Mouse (Mus musculus) liver, embryonic 11.5 days (tissue): Measurements from ENCODE around the gene Uso1. TPM values are rescaled to one million over a fixed set of nuclear protein-coding genes. Genes with fewer than 3 reads are reported as not detected.
"Not testable (repeated sequence)": the region's sequence is repeated elsewhere in the genome, so short reads cannot be mapped to it uniquely, and the experiment has no call there.

Experiments
- ATAC-seq: fragments of 200-750 bp; cut with Nextera tagmentation; replicated peaks from 2 replicates; pipeline ENCODE4 v1.8.0; 2017; ENCODE audit warnings: moderate number of reproducible peaks, mild to moderate bottlenecking, moderate TSS enrichment, moderate library complexity; ENCODE audit not compliant: low FRiP score
- DNase-seq: peaks from one replicate; pipeline ENCODE4 v3.0.0-alpha.2; 2017; ENCODE audit warnings: low spot score
- H3K27ac ChIP-seq: fragments of 300-500 bp; sonication (generic); 2 replicates; pipeline ENCODE4 v1.5.1; 2014; ENCODE audit warnings: mild to moderate bottlenecking, low read depth, low read length, control low read depth
- H3K27me3 ChIP-seq: fragments of 300-500 bp; sonication (generic); replicated peaks from 2 replicates; pipeline ENCODE4 v1.6.1; 2014; ENCODE audit warnings: low read length, mixed read lengths; ENCODE audit not compliant: control insufficient read depth, insufficient read depth
- H3K36me3 ChIP-seq: fragments of 300-500 bp; sonication (generic); 2 replicates; pipeline ENCODE4 v1.6.1; 2014; ENCODE audit warnings: mild to moderate bottlenecking, low read length, moderate library complexity, mixed read lengths; ENCODE audit not compliant: control insufficient read depth, insufficient read depth
- H3K4me1 ChIP-seq: fragments of 300-500 bp; sonication (generic); replicated peaks from 2 replicates; pipeline ENCODE4 v1.6.1; 2014; ENCODE audit warnings: low read length, mixed read lengths; ENCODE audit not compliant: control insufficient read depth, insufficient read depth
- H3K4me2 ChIP-seq: fragments of 300-500 bp; sonication (generic); 2 replicates; pipeline ENCODE4 v1.6.1; 2014; ENCODE audit warnings: mild to moderate bottlenecking, control low read depth, moderate library complexity
- H3K4me3 ChIP-seq: fragments of 300-500 bp; sonication (generic); 2 replicates; pipeline ENCODE4 v1.5.1; 2014; ENCODE audit warnings: low read depth, low read length, control low read depth
- H3K9ac ChIP-seq: fragments of 300-500 bp; sonication (generic); 2 replicates; pipeline ENCODE4 v1.6.1; 2014; ENCODE audit warnings: low read depth, low read length, control low read depth
- H3K9me3 ChIP-seq: fragments of 300-500 bp; sonication (generic); 2 replicates; pipeline ENCODE4 v1.6.1; 2016; ENCODE audit warnings: low read length, inconsistent platforms, mixed read lengths; ENCODE audit not compliant: control insufficient read depth
- WGBS: fragments of 180-500 bp; shearing (Covaris S2); extraction: QIAGEN DNeasy Blood & Tissue Kit; methylation state at CpG from one replicate; pipeline ENCODE4 v1.1.7; 2014; 5-methylcytosine and 5-hydroxymethylcytosine counted together
- polyA plus RNA-seq: library from polyadenylated mRNA; unstranded; fragments of >200 nt; fragmentation: Nextera tagmentation; extraction: Ambion mirVana; gene quantifications from 2 replicates; pipeline ENCODE4 v1.2.1, GENCODE M21; 2014

The Uso1 gene
- polyA plus RNA-seq, 1 experiment from 2014 or later = 26.9 TPM

DNA sequence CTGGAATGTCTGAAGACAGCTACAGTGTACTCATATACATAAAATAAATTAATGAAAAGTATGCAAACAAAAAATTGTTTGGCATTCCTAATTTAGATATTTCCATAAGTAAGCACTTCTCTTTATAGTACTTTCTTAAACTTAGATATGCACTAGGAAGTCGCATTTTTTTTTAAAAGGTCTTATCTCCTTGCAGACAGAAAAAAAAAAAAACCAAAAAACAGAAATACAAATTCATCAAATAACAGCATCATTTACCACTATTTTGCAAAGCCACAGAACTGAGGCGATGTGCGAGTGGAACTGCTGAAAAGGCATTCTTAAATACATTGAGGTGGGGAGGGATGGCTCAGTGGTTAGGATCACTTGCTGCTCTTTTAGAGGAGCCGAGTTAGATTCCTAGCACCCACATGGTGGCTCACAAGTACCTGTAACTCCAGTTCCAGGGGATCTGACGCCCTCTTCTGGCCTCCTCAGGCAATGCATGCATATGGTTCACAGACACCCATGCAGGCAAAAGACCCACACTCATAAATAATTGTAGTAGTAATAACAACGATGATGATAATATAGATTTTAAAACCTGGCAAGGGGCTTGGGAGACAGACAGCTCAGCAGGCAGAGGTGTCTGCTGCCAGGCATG is 7.6 kb upstream of the Uso1 start:
- 87% methylated on average over 6 of the region's 6 CpGs for WGBS

DNA sequence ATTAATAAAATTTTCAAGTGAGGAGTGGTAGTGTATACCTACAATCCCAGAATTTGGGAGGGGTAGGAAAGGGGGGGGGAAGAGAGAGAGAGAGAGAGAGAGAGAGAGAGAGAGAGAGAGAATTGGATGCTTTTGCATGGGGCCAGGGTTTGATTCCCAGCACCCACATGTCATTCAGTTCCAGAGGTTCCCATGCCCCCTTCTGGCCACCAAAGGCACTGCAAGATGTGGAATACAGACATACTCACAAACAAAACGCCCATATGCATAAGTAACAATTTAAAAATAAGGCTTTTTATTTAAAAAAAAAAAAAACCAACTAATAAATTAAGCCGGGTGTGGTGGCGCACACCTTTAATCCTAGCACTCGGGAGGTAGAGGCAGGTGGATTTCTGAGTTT is 5.6 kb upstream of the Uso1 start:
- DNase-seq (no peak), ATAC-seq (no peak)
- Histone ChIP-seq H3K9me3 (no peaks in the 10 kb centered on the region), H3K4me1 (peaks cover 17% of the 10 kb centered on the region), H3K36me3 (no peaks in the 10 kb centered on the region), H3K27ac (no peak overlapping the region), H3K27me3 (no peaks in the 10 kb centered on the region), H3K4me3 (no peak overlapping the region), H3K4me2 (no peak overlapping the region), H3K9ac (no peak overlapping the region)
- WGBS = 94% methylated on average over 4 of the region's 4 CpGs

More for the DNA sequence above, 7.6 kb upstream of the Uso1 start:
- Histone ChIP-seq H3K4me1 (peaks cover 21% of the 10 kb centered on the region), H3K4me3 (no peak overlapping the region), H3K9ac (no peak overlapping the region), H3K27ac (no peak overlapping the region), H3K9me3 (no peaks in the 10 kb centered on the region), H3K27me3 (no peaks in the 10 kb centered on the region), H3K36me3 (no peaks in the 10 kb centered on the region), H3K4me2 (no peak overlapping the region)
- ATAC-seq (no peak), DNase-seq (no peak)

DNA sequence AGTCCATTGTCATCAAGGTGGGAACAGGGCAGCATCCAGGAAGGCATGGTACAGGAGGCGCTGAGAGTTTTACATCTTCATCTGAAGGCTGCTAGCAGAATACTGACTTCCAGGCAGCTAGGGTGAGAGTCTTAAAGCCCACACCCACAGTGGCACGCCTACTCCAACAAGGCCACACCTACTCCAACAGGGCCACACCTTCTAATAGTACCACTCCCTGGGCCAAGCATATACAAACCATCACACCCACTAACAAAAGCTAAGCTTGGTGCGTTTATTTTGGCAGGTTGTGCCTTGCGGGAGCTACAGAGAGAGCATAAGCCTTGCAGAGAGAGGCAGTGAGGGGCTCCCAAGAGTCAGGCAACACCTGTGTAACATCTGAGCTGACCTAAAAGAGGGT is 4.7 kb upstream of the Uso1 start:
- not testable (repeated sequence) for H3K36me3 ChIP-seq, ATAC-seq, H3K27me3 ChIP-seq, H3K9ac ChIP-seq, H3K9me3 ChIP-seq, H3K4me3 ChIP-seq, H3K27ac ChIP-seq, DNase-seq, H3K4me2 ChIP-seq
- H3K4me1 ChIP-seq = peaks cover 11% of the 10 kb centered on the region; the same call in 1 of the 2 replicates
- WGBS = 70% methylated on average over 4 of the region's 4 CpGs

DNA sequence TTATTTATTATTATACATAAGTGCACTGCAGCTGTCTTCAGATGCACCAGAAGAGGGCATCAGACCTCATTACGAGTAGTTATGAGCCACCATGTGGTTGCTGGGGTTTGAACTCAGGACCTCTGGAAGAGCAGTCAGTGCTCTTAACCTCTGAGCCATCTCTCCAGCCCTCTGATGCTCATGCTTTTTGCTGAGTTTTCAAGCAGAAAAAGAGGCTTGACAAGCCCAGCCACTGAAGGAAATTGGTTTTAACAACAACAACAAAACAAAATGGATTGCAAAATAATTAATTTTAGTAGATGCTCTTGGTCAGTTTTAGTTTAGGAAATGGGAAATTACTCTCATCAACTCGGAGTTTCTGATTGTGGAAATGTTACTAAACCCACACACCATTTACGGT is 2.8 kb upstream of the Uso1 start:
- no peaks in the 10 kb centered on the region for H3K9me3 ChIP-seq
- ATAC-seq (no peak), DNase-seq (no peak)

DNA sequence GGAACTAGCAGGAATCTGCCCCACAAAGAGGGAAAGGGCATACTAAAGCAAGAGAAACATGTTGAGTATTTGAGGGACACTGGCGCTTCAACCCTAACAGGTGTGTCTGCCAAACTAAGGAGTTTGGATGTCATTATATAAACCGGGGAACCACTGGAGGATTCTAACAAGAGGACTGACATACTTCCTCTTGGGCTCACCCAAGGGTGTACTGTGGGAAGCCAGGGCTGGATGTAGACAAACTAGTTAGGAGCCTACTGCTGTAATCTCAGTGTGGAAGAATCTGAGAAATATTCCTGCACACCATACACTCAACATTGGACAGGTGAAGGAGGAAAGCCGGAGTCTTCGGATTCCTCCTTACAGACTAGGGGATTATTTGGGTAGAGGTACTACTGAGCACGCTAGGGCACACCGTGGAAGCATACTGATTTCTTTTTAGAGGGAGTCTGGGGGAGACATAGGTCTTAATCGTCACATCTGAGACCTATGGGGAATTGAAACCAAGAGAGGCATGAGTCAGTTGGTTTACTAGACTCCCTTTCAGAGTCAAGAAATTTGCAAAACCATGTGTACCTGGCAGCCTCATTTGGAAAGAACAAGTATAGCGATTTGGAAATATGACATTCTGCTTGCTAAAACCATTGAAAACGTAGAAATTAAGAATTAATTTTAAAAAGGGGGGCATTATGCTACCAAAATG is 1.1 kb upstream of the Uso1 start:
- 58% methylated on average over 9 of the region's 9 CpGs for WGBS
- Histone ChIP-seq H3K4me3 (peak overlapping the region; percentile 76), H3K9me3 (no peaks in the 10 kb centered on the region), H3K36me3 (no peaks in the 10 kb centered on the region), H3K27ac (no peak overlapping the region), H3K27me3 (no peaks in the 10 kb centered on the region), H3K4me1 (peaks cover 18% of the 10 kb centered on the region), H3K9ac (no peak overlapping the region; the same call in 1 of the 2 replicates), H3K4me2 (peak overlapping the region; percentile 94)
- DNase-seq (no peak), ATAC-seq (no peak)

More for the DNA sequence above, 2.8 kb upstream of the Uso1 start:
- Histone ChIP-seq H3K36me3 (no peaks in the 10 kb centered on the region), H3K4me2 (no peak overlapping the region), H3K4me1 (peaks cover 18% of the 10 kb centered on the region), H3K9ac (no peak overlapping the region), H3K4me3 (no peak overlapping the region), H3K27ac (no peak overlapping the region), H3K27me3 (no peaks in the 10 kb centered on the region)
- WGBS = 76% methylated on average over 3 of the region's 3 CpGs

DNA sequence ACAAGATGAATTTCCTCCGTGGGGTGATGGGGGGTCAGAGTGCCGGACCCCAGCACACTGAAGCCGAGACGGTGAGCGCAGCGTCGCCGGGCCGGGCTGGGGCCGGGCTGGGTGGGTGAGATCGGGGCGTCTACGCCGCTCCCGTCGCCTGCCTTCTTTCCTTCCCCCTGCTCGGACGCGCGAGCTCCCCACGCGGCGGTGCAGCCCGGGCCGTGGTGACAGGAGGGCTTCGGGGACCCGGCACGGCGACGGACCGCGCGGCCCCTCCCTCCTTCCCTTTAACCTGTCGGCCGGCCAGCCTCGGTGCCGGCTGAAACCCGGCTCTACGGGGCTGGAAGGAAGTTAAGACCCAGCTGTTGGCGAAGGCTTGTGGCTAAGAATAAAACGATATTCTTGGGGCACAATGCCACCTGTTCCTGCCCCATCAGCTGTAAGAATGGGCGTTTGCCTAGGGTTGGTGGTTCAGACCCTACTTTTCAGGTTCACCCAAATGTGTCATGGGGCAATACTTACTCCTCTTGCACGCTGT is 419 bp downstream of the Uso1 start:
- no peaks in the 10 kb centered on the region for H3K36me3 ChIP-seq
- peak overlapping the region; percentile 76 for H3K4me3 ChIP-seq
- H3K9ac ChIP-seq = peak overlapping the region; percentile 85
- H3K4me1 ChIP-seq = peaks cover 17% of the 10 kb centered on the region
- WGBS = under 1% methylated on average over 43 of the region's 43 CpGs
- DNase-seq = no peak
- no peaks in the 10 kb centered on the region for H3K27me3 ChIP-seq
- H3K9me3 ChIP-seq = no peaks in the 10 kb centered on the region
- H3K4me2 ChIP-seq = peak overlapping the region; percentile 76
- H3K27ac ChIP-seq = 0 out of 2 replicates have a peak overlapping the region, but pooled peaks have one; percentile 30
- peak; percentile 56 for ATAC-seq

DNA sequence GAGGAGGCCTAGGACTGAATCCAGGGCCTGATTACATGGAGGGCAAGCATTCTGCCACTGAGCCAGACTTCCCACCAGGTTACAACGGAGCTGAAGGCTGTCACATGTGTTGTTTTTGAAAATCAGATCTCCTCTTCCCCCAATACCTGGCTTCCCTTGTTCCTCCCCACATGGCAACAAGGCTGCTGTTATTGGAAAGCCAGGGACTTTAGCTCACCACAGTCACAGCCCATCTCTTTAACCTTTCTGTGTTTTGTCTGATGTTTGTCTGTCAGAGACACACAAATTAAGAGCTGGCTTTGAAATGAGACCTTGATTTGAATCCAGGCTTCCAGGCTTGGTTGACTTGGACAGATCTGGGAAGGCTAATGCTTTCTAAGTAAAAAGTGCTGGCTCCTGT is 1.5 kb downstream of the Uso1 start:
- WGBS = 30% methylated on average over 1 of the region's 1 CpGs
- Histone ChIP-seq H3K9ac (0 out of 2 replicates have a peak overlapping the region, but pooled peaks have one; percentile 9), H3K27me3 (no peaks in the 10 kb centered on the region), H3K4me2 (peak overlapping the region; percentile 76), H3K4me1 (peaks cover 14% of the 10 kb centered on the region), H3K36me3 (no peaks in the 10 kb centered on the region), H3K27ac (no peak overlapping the region), H3K4me3 (peak overlapping the region; percentile 76; the same call in 1 of the 2 replicates), H3K9me3 (no peaks in the 10 kb centered on the region)
- DNase-seq (no peak), ATAC-seq (no peak)

DNA sequence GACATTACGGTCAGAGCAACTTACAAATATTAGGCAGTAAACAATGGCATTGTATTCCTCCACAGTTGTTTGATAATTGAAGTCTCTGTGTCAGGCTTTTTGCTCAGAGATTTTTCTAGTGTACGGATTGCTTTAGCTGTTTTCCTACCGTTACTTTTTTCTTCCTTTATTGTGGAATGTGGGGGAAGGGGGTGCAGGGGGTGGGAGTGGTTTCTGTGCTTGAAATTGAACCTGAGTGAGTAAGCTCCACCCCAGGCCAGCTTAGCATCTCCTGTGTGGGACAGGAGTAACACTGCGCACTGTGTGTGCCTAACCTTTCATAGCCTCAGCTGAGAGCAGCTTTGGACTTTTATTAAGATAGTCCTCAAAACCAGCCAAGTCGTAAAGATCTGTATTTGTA is 4.0 kb downstream of the Uso1 start:
- ATAC-seq (no peak), DNase-seq (no peak)
- Histone ChIP-seq H3K36me3 (no peaks in the 10 kb centered on the region), H3K4me1 (peaks cover 12% of the 10 kb centered on the region), H3K27ac (no peak overlapping the region), H3K9ac (no peak overlapping the region), H3K27me3 (no peaks in the 10 kb centered on the region), H3K4me3 (no peak overlapping the region), H3K9me3 (no peaks in the 10 kb centered on the region), H3K4me2 (no peak overlapping the region)
- 84% methylated on average over 5 of the region's 5 CpGs for WGBS
